10 mouse cellular contexts compared by ENCODE assay signal in genomic region chr2:6875071-6875611, GRCm38 (mm10).
DNase-seq lines count a peak whose midpoint lies in the region; ATAC-seq lines count a peak whose summit lies in the region.
"Had no signal": no experiment of that assay in that cellular context is flagged by ENCODE, and none has a peak within 500 bp of the region (broad histone marks: within the 10 kb centered on the region; RNA-seq: fewer than 3 reads in every experiment).

No protein-coding gene starts in this region.

- no peaks in the 10 kb centered on the region for H3K36me3 ChIP-seq in embryonic facial prominence, embryonic 15.5 days
- no peaks in the 10 kb centered on the region for H3K36me3 ChIP-seq in limb, embryonic 15.5 days

- DNase-seq in frontal cortex, postnatal 25 days (ENCODE audit: low spot score in 2 of 2) = no peak
- DNase-seq in R1 (ENCODE audit: low read depth, low spot score) = peak; percentile 10
- no peak for DNase-seq in thymus, adult 18-20 months
- no peak for DNase-seq in urinary bladder, postnatal 4 days (ENCODE audit: low spot score in 2 of 2)
- DNase-seq in spleen, postnatal 14 days (ENCODE audit: low spot score in 2 of 2) = no peak
- DNase-seq: adrenal gland, postnatal 10 days had no signal

- H3K9me3 ChIP-seq in embryonic facial prominence, embryonic 15.5 days (replicated peaks) = no peaks in the 10 kb centered on the region
- H3K9me3 ChIP-seq in limb, embryonic 15.5 days = no peaks in the 10 kb centered on the region

- WGBS in embryonic facial prominence, embryonic 15.5 days = 20% methylated on average over 11 of the region's 11 CpGs
- 26% methylated on average over 11 of the region's 11 CpGs for WGBS in limb, embryonic 15.5 days

- H3K4me1 ChIP-seq in embryonic facial prominence, embryonic 15.5 days = 0 out of 2 replicates have a peak, but pooled peaks cover 9% of the 10 kb centered on the region
- H3K4me1 ChIP-seq in limb, embryonic 15.5 days = peaks cover 3% of the 10 kb centered on the region

- no peaks in the 10 kb centered on the region for H3K27me3 ChIP-seq in embryonic facial prominence, embryonic 15.5 days
- peaks cover 4% of the 10 kb centered on the region for H3K27me3 ChIP-seq in limb, embryonic 15.5 days

- H3K27ac ChIP-seq in embryonic facial prominence, embryonic 15.5 days (replicated peaks) = no peak overlapping the region; the same call in 1 of the 2 replicates
- no peak overlapping the region for H3K27ac ChIP-seq in limb, embryonic 15.5 days
- H3K27ac ChIP-seq: liver, embryonic 14.5 days had no signal

- peak overlapping the region; percentile 20 for H3K4me3 ChIP-seq in embryonic facial prominence, embryonic 15.5 days (replicated peaks)
- peak overlapping the region; percentile 3; the same call in 1 of the 2 replicates for H3K4me3 ChIP-seq in limb, embryonic 15.5 days

- H3K9ac ChIP-seq in embryonic facial prominence, embryonic 15.5 days = no peak overlapping the region
- no peak overlapping the region for H3K9ac ChIP-seq in limb, embryonic 15.5 days
- H3K9ac ChIP-seq: liver, embryonic 14.5 days had no signal

- 0 out of 2 replicates have a peak, but pooled peaks have one; percentile 10 for ATAC-seq in frontal cortex, adult (ENCODE audit: low TSS enrichment)
- ATAC-seq in embryonic facial prominence, embryonic 15.5 days (ENCODE audit: insufficient number of reproducible peaks, low FRiP score, low TSS enrichment, low read depth) = no peak
- ATAC-seq in limb, embryonic 15.5 days (ENCODE audit: insufficient number of reproducible peaks, low FRiP score, low TSS enrichment, low read depth) = no peak

- H3K4me2 ChIP-seq in embryonic facial prominence, embryonic 15.5 days (replicated peaks) = peak overlapping the region; percentile 22; the same call in 1 of the 2 replicates
- H3K4me2 ChIP-seq in limb, embryonic 15.5 days = peak overlapping the region; percentile 20; the same call in 1 of the 2 replicates
